Mouse (Mus musculus) megakaryocyte progenitor cell, adult 5-6 weeks (primary cell): ENCODE data around the gene Btaf1. TPM values are rescaled to one million over a fixed set of nuclear protein-coding genes. Genes with fewer than 3 reads are reported as not detected.
A peak's percentile ranks its signal among the peaks of the same experiment; 100 is the strongest.

ENCODE experiments used
- ATAC-seq: replicated peaks from 2 replicates; pipeline ENCODE4 v1.8.0; 2016; ENCODE audit warnings: mild to moderate bottlenecking, moderate TSS enrichment, inconsistent platforms; ENCODE audit not compliant: poor library complexity
- total RNA-seq, 2 experiments: library from RNA; stranded (forward) in 1 of 2; stranded (reverse) in 1 of 2; fragments of 157-497, 149-512 nt in 1 of 2; fragments of 200-1000 nt in 1 of 2; gene quantifications; 2 replicates each; pipeline versions ENCODE4 v1.2.3 to v1.2.4; 2015 to 2017

Btaf1 gene
- total RNA-seq, 2 experiments from 2014 or later = 45.4 to 51.6 TPM

DNA sequence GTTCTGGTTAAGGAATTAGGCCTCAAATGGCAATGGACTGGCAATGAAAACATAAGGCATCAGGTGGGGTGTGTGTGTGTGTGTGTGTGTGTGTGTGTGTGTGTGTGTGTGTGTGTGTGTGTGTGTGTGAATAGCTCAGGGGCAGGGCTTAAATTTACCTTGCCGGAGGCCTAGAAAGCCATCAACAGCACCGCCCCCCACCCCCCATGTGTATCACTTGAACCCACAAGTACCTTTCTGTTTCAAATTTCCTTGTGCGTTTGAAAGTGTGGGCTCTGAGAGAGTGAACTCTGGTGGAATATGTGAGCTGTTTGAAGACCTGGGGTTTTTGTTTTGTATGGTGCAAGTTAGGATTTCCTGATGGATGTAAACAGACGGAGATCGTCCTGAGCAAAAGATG lies 93.1 kb downstream of the Btaf1 start:
- ATAC-seq = no peak

DNA sequence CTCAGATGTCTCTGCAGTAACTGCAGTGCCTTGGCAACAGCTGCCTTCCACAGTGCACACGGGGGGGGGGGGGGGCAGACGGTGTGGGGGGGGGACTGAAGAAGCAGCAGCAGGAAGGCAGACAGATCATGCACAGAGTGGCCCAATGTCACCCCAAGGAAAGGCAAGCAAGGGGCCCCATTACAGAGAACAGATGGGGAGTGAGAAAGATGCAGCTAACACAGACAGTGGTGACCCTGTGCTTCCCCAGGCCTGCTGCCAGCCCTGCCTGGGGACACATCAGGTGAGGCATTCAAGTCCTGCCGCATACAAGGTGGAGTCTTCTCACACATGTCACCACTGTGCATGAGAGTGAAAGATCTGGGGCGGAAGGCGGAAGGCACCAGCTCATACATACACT lies 94.7 kb downstream of the Btaf1 start:
- no peak for ATAC-seq

DNA sequence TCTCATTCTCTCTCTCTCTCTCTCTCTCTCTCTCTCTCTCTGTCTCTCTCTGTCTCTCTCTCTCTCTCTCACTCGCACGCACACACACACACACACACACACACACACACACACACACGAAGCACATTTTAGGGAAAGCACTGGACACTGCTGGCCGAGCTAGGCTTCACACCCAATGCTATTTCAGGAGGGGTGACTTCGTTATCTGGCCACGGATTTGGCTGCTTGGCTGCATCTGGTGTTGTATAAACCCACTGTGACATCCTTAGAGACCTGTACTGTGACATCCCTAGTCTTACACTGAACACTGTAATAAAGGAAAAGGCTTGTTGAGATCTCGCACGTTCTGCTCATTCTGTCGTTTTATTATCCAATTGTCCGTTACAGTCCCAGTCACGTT lies 95.1 kb downstream of the Btaf1 start:
- ATAC-seq = no peak

DNA sequence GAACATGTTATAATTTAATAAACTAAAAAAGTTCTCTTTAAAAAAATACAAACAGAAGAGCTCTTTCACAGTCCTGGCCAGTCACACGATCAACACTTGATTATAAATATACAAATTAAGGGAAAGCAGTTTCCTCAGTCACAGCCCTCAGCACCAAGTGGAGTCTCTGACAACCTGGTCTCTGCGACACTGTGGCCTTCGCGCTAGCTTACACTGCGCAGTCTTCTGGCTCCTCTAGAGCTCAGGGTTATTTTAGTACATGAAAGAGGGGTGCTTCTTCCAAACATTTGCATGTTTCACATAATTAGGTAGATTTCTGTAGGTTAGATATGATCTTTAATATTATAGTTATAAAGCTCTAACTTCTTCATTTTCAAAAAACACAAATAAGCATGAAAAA lies 96.3 kb downstream of the Btaf1 start:
- no peak for ATAC-seq

DNA sequence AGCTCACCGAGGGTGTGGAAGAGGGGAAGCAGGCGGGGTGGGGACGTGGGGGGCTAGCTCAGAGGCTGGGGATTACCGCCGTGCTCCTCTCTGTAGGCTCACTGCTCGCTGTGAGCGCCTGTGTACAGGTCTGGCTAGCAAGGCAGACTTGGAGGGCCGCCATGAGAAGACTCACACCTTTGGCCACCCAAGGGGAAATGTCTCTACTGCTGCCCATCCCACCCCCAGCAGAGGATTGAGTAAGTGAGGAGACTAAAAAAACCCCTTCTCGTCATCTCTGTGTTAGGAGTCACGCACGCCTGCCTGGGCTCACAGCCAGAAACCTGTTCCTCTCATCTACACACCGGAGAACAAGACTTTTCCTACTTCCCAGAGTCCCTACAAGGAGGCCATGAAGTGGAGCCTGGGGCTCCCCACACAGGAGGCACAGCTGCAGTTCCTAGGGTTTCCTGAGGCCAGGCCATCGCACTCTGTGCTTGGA lies 100.0 kb downstream of the Btaf1 start:
- no peak for ATAC-seq

DNA sequence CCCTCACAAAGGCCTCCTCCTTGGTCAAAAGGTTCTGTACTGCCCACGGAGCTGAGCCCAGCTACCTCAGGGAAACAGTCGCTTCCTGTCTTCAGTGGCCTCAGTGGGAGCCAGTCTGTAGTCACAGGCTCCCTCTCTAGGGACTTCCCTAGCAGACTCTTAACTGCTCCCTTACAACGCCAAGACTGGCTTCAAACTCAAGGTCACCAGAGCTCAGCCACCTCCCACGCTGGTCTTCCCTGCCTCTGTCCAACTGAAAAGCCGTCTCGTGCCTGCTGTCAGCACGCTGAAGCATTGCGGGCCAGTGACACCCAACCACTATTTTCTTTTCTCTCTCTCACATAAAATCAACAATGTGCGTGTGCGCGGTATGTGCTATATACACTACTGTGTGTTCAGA lies 100.5 kb downstream of the Btaf1 start:
- no peak for ATAC-seq

DNA sequence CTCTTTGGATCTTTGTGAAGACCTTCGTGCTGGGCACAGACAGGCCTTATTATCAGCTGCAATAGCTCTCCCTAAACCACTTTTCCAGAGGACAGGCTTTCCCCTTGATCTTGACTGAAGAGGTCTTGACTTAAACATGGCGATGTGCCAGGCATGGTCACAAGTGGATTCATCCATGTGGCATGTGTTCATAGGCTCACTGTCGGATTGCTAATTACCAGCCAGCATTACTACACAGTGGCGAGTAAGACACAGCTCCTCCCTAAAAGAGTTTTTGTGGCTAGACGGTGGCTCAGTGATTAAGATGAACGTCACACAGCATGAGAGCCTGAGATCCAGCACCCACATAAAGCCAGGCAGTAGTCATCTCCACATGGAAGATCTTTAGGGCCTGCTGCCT lies 103.9 kb downstream of the Btaf1 start:
- ATAC-seq = no peak

DNA sequence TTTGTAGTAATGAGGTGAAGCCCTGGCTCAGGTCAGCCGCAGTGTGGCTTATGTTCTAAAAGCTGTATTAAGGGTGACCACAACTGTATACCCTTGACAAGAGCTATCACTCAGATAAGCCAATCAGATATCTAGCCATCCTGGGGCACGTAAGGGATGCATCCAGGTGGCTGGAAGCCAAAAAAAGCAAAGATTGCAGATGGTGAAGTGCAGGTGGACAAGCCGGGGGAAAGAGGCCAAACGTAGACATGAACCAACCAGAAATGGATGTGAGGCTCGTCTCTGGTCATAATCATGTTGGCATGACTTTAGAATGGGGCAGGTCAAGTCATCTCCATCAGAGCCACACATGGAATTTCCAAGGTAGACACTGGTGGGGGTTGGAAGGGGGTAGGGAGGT lies 105.6 kb downstream of the Btaf1 start:
- ATAC-seq = no peak

DNA sequence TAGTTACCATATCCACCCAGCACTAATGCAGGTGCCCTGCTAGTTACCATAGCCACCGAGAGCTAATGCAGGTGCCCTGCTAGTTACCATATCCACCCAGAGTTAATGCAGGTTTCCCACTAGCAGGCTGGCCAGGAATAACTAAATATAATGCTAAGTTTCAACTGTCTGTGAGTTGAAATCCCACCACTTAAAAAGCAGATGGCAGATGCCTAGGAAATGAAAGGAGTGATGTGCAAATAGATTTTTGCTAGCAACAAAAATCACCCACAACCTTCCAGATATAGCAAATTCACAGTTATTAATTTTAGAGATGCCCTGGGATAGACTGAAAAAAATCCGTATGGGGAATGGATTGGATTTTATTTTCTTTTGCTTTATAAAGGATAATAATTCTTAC lies 106.5 kb downstream of the Btaf1 start:
- no peak for ATAC-seq

DNA sequence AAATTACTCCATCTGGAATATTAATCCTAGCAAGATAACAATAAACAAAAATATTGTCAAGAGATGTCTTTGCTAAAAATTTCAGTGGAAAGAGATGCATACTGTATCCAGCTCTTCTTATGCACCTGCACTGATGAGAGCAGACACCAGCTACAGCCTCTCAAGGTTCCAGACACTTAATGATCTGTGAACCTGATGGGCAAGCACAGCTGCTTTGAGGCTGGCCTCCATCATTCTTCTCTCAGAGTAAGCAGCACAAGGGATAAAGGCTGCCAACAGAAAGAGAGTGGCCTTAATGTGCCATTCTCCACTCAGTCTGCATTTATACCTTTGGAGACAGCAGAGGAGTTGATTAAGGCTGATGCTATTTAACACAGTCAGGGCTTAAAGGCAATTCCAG lies 115.0 kb downstream of the Btaf1 start:
- ATAC-seq = no peak

DNA sequence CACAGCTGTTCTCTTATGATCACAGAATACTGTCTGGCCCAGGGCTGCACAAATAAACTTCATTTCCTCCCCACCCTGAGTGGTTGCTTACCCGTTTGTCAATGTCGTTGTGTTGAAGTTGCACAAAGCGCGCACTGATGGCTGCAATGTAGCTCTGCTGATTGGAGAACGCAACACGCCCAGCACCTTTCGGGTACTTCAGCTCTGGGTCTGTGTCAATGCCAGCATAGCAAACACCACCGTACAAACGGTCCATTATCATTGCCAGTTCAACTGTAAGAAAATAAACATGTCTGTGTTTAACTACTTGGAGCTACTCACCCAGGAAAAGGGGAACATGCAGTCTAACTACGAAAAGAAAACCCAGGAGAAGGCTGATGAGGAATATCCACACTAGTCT lies 118.6 kb downstream of the Btaf1 start:
- no peak for ATAC-seq

DNA sequence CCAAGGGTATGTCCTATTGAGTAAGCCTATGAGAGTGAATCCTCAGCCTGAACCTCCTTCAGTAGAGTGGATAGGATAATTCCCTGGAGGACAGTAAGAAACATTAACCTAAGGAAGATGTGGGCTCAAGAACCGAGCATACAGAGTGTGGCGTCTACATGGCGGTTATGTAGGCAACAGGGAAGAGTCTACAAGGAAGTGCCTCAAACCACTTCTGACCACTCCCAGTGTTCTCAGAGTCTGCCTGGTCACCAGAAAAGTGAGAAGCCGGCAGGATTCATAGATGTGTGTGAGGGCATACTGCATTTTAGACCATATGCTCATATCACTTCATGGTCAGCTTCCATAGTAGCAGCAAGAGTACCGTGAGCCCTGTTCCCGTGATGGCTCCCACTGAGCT lies 122.6 kb downstream of the Btaf1 start:
- ATAC-seq = 0 out of 2 replicates have a peak, but pooled peaks have one; percentile 29

DNA sequence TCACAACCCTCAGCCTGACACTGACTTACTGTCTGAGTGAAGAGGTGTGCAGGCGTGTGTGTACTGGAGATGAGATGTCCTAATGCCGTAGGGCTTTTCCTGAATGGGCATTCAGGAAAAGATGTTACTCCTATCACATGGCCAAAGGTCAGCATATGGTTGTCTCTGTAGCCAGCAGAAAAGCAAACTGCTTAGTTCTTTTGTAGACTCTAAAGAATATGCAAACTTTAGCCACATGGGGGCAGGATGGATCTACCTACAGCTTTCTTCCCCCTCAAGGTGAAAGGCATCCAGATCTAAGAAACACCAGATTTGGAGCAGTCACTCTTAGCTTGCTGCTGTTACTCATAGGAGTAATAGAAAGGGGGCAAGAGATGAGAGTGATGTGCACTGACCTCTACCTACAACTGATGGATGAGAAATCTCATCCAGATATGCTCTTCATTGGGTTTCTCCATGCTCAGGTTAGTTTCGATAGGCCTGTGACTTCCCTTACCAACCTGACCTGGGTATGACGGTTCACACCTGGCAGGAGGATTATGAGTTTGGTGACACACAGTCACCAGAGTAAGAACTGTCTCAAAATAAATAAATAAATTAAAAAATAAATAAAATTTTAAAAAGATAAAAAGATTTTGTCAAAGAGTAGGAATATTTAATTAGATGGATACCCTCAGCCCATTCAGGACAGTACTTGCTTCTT lies 124.9 kb downstream of the Btaf1 start:
- peak; percentile 75 for ATAC-seq

DNA sequence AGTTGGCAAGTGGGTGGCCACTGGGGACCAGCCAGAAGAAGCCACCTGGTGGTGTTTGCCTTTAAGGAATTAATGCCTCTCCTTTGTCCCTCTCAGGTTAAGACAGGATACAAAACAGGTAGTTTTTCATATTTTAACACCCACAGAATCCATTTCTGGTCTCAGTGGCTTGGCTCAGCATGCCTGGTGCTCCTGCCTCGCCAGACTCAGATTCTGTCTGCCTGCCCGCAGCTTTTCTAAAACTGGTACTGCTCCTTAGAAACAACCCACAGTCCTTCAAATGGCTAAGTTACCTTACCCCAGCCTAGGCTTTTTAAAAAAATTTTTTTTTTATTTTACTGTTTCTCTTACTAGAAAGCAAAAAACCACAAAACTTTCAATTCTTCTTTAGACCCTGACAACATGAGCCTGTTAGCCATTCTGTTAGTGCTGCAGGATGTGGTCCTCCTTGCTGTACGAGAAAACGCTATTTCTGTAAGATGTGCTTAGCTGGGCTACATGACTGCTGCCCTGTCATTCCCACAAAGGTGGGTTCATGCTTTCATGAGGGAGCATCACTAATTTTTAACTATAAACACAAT lies 130.2 kb downstream of the Btaf1 start:
- ATAC-seq = 0 out of 2 replicates have a peak, but pooled peaks have one; percentile 26

DNA sequence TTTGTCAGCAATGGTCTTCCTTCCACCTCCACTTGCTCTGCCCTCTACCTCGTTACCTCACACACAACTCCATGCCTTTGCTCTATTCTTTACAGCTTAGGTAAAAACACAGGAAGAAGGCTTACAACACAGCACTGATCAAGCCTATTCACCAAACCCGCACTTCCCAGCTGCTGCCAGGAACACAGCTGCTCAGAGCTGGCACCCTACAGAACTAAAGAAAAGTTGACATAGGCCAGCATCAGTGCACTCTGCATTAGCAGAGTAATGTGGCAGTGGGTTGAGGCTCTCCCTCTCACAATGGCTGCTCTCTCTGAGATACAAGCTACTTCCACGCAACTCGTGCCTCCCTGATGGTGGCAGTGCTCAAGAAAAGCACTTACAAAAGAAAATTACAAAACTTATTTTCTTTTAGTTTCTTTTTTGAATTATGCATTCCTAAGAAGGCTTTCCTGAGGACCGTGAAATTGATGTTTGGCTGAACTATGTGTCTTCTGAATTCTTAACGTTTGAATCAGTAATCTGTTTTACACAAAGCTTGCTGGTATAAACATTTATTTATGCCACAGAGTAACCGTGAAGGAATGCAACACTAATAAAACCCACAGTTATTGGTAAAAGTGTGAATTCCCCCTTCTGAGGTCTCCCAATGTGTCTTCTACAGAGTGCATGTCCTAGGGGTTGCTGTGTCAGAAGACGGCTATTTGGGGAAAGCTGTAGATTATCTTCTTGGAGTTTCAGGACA lies 131.5 kb downstream of the Btaf1 start:
- ATAC-seq = 0 out of 2 replicates have a peak, but pooled peaks have one; percentile 37

DNA sequence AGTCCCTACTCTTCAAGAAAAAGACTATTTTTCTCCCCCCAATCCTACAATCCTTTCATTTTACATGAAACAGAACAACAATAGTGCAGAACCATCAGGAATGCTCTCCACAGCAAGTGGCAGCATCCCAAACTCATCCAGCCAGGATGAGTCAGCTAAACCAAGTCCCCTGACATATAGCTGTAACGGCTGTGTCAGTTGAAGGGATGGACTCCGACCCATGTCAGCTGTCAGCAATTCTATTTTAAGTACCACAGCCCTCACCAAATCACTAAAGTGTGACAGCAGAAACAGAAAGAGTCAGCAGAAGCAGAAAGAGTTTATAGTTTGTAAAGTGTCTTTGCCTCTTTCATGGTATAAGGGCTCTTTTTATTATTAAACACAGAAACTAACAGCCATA lies 133.7 kb downstream of the Btaf1 start:
- 0 out of 2 replicates have a peak, but pooled peaks have one; percentile 23 for ATAC-seq

DNA sequence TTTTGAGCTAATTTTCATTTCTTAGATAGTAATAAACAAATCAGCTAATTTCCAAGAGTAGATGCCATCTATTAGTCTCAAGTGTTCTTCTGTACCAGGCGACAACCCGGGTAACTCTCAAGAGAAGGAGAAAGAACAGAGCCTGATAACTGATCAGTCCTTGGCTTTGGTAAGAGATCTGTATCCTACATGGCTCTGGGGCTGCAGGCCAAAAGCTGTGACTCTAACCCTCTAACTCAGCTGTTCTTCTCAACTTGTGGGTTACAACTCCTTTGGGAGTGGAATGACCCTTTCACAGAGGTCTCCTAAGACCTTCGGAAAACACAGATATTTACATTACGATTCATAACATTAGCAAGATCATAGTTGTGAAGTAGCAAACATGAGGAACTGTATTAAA lies 134.2 kb downstream of the Btaf1 start:
- no peak for ATAC-seq

Other genes starting within 250 kb of the Btaf1 start
- gene Ppp1r3c, start 189.4 kb upstream of the Btaf1 start, total RNA-seq (2015) = not detected in 2 replicates
- not detected in 2 replicates for gene Ppp1r3c, start 189.4 kb upstream of the Btaf1 start, total RNA-seq (2017)
- 54.4 and 56.4 TPM in 2 replicates for gene Tnks2, start 91.8 kb upstream of the Btaf1 start, total RNA-seq (2015)
- gene Tnks2, start 91.8 kb upstream of the Btaf1 start, total RNA-seq (2017) = 54.4 and 63.1 TPM in 2 replicates
- 2.0 and 3.6 TPM in 2 replicates for gene Fgfbp3, start 6.5 kb upstream of the Btaf1 start, total RNA-seq (2015)
- gene Fgfbp3, start 6.5 kb upstream of the Btaf1 start, total RNA-seq (2017) = 0.58 and 2.0 TPM in 2 replicates